Mouse (Mus musculus): ENCODE measurements around the gene Kcna2. TPM values are rescaled to one million over a fixed set of nuclear protein-coding genes. Genes with fewer than 3 reads are reported as not detected.

Kcna2 gene
- total RNA-seq (2014; rRNA removed) (1.2 and 1.3 TPM in 2 replicates), polyA plus RNA-seq (2012; rRNA removed) (0.29 and 0.54 TPM in 2 replicates)

- Histone ChIP-seq H3K9ac (ENCODE audit: low read depth, low read length) (peak within 1 kb of the TSS; percentile 45), H3K36me3 (ENCODE audit: control insufficient read depth, insufficient read depth, low read length) (no peaks in the 10 kb centered on the region), H3K4me3 (ENCODE audit: insufficient read depth, low read depth, low read length) (peak within 1 kb of the TSS; percentile 67), H3K27me3 (ENCODE audit: control insufficient read depth, insufficient read depth, low read length) (peaks cover 14% of the 10 kb centered on the region), H3K79me2 (ENCODE audit: control insufficient read depth, insufficient read depth, low read length) (no peaks in the 10 kb centered on the region), H3K27ac (replicated peaks; ENCODE audit: insufficient read depth, low read depth, low read length) (peak within 1 kb of the TSS; percentile 30), H3K4me1 (ENCODE audit: control insufficient read depth, insufficient read depth, low read length) (no peaks in the 10 kb centered on the region)
- TF ChIP-seq CTCF (IDR thresholded peaks at IDR 0.05; ENCODE audit: low read depth, low read length): no peak
- no peak for TF ChIP-seq POLR2A (IDR thresholded peaks at IDR 0.05; ENCODE audit: extremely low read depth, insufficient read depth, low read length)
- DNase-seq (ENCODE audit: extremely low read depth, low read depth, low spot score): no peak
- 5% methylated on average over 16 of the region's 16 CpGs for WGBS
These were observed at the start of gene Kcna2 for GRCm38 (mm10) chr3:107100811-107101455. Gene Kcna2 (plus strand): TSS chr3:107101146.

- no peak for DNase-seq (ENCODE audit: extremely low read depth, low read depth, low spot score)
- TF ChIP-seq CTCF (IDR thresholded peaks at IDR 0.05; ENCODE audit: low read depth, low read length): no peak
- TF ChIP-seq POLR2A (IDR thresholded peaks at IDR 0.05; ENCODE audit: extremely low read depth, insufficient read depth, low read length): no peak
- no peaks in the 10 kb centered on the region for H3K4me1 ChIP-seq (ENCODE audit: control insufficient read depth, insufficient read depth, low read length)
- no peak overlapping the region for H3K4me3 ChIP-seq (ENCODE audit: insufficient read depth, low read depth, low read length)
- H3K36me3 ChIP-seq (ENCODE audit: control insufficient read depth, insufficient read depth, low read length): no peaks in the 10 kb centered on the region
- 0 out of 2 replicates have a peak, but pooled peaks cover 3% of the 10 kb centered on the region for H3K27me3 ChIP-seq (ENCODE audit: control insufficient read depth, insufficient read depth, low read length)
- no peaks in the 10 kb centered on the region for H3K79me2 ChIP-seq (ENCODE audit: control insufficient read depth, insufficient read depth, low read length)
- H3K27ac ChIP-seq (replicated peaks; ENCODE audit: insufficient read depth, low read depth, low read length): no peak overlapping the region
- no peak overlapping the region for H3K9ac ChIP-seq (ENCODE audit: low read depth, low read length)
- 98% methylated on average over 1 of the region's 1 CpGs for WGBS
These were observed 39.5 kb upstream of the Kcna2 start for GRCm38 (mm10) chr3:107061468-107061867.

GRCm38 (mm10) chr3:107062771-107063170 lies 38.2 kb upstream of the Kcna2 start:
- H3K79me2 ChIP-seq (ENCODE audit: control insufficient read depth, insufficient read depth, low read length): no peaks in the 10 kb centered on the region
- DNase-seq (ENCODE audit: extremely low read depth, low read depth, low spot score): no peak
- no peaks in the 10 kb centered on the region for H3K36me3 ChIP-seq (ENCODE audit: control insufficient read depth, insufficient read depth, low read length)
- H3K4me1 ChIP-seq (ENCODE audit: control insufficient read depth, insufficient read depth, low read length): no peaks in the 10 kb centered on the region
- H3K27ac ChIP-seq (replicated peaks; ENCODE audit: insufficient read depth, low read depth, low read length): no peak overlapping the region
- 0 out of 2 replicates have a peak, but pooled peaks cover 3% of the 10 kb centered on the region for H3K27me3 ChIP-seq (ENCODE audit: control insufficient read depth, insufficient read depth, low read length)
- WGBS: 50% methylated on average over 1 of the region's 1 CpGs
- TF ChIP-seq CTCF (IDR thresholded peaks at IDR 0.05; ENCODE audit: low read depth, low read length) (no peak), POLR2A (IDR thresholded peaks at IDR 0.05; ENCODE audit: extremely low read depth, insufficient read depth, low read length) (no peak)
- H3K4me3 ChIP-seq (ENCODE audit: insufficient read depth, low read depth, low read length): no peak overlapping the region
- no peak overlapping the region for H3K9ac ChIP-seq (ENCODE audit: low read depth, low read length)

- TF ChIP-seq POLR2A (IDR thresholded peaks at IDR 0.05; ENCODE audit: extremely low read depth, insufficient read depth, low read length) (no peak), CTCF (IDR thresholded peaks at IDR 0.05; ENCODE audit: low read depth, low read length) (no peak)
- WGBS: 74% methylated on average over 6 of the region's 6 CpGs
- H3K9ac ChIP-seq (ENCODE audit: low read depth, low read length): no peak overlapping the region
- H3K4me1 ChIP-seq (ENCODE audit: control insufficient read depth, insufficient read depth, low read length): no peaks in the 10 kb centered on the region
- H3K4me3 ChIP-seq (ENCODE audit: insufficient read depth, low read depth, low read length): no peak overlapping the region
- DNase-seq (ENCODE audit: extremely low read depth, low read depth, low spot score): no peak
- H3K27ac ChIP-seq (replicated peaks; ENCODE audit: insufficient read depth, low read depth, low read length): no peak overlapping the region
- 0 out of 2 replicates have a peak, but pooled peaks cover 3% of the 10 kb centered on the region for H3K27me3 ChIP-seq (ENCODE audit: control insufficient read depth, insufficient read depth, low read length)
- H3K36me3 ChIP-seq (ENCODE audit: control insufficient read depth, insufficient read depth, low read length): no peaks in the 10 kb centered on the region
- H3K79me2 ChIP-seq (ENCODE audit: control insufficient read depth, insufficient read depth, low read length): no peaks in the 10 kb centered on the region
These were observed 35.3 kb upstream of the Kcna2 start for GRCm38 (mm10) chr3:107065510-107066095.

GRCm38 (mm10) chr3:107066165-107066850 lies 34.6 kb upstream of the Kcna2 start:
- DNase-seq (ENCODE audit: extremely low read depth, low read depth, low spot score): no peak
- H3K9ac ChIP-seq (ENCODE audit: low read depth, low read length): no peak overlapping the region
- no peaks in the 10 kb centered on the region for H3K79me2 ChIP-seq (ENCODE audit: control insufficient read depth, insufficient read depth, low read length)
- TF ChIP-seq CTCF (IDR thresholded peaks at IDR 0.05; ENCODE audit: low read depth, low read length) (no peak), POLR2A (IDR thresholded peaks at IDR 0.05; ENCODE audit: extremely low read depth, insufficient read depth, low read length) (no peak)
- no peak overlapping the region for H3K27ac ChIP-seq (replicated peaks; ENCODE audit: insufficient read depth, low read depth, low read length)
- no peaks in the 10 kb centered on the region for H3K36me3 ChIP-seq (ENCODE audit: control insufficient read depth, insufficient read depth, low read length)
- 81% methylated on average over 7 of the region's 7 CpGs for WGBS
- H3K4me1 ChIP-seq (ENCODE audit: control insufficient read depth, insufficient read depth, low read length): no peaks in the 10 kb centered on the region
- H3K27me3 ChIP-seq (ENCODE audit: control insufficient read depth, insufficient read depth, low read length): 0 out of 2 replicates have a peak, but pooled peaks cover 3% of the 10 kb centered on the region
- H3K4me3 ChIP-seq (ENCODE audit: insufficient read depth, low read depth, low read length): no peak overlapping the region

All from liver, adult 2 months (tissue).